Mouse (Mus musculus) limb, embryonic 10.5 days (tissue): ENCODE measurements around the gene Nsl1. TPM values are rescaled to one million over a fixed set of nuclear protein-coding genes. Genes with fewer than 3 reads are reported as not detected.

Experiments
- DNase-seq: peaks from one replicate; pipeline ENCODE4 v3.0.0-alpha.2; 2017; ENCODE audit warnings: low spot score
- H3K27ac ChIP-seq: fragments of 300-500 bp; sonication (generic); 2 replicates; pipeline ENCODE4 v1.5.1; 2016; ENCODE audit warnings: mild to moderate bottlenecking
- H3K27me3 ChIP-seq: fragments of 300-500 bp; sonication (generic); 2 replicates; pipeline ENCODE4 v1.6.1; 2016; ENCODE audit warnings: low read depth, mild to moderate bottlenecking; ENCODE audit not compliant: poor library complexity, severe bottlenecking
- H3K36me3 ChIP-seq: fragments of 300-500 bp; sonication (generic); 2 replicates; pipeline ENCODE4 v1.6.1; 2016; ENCODE audit warnings: mild to moderate bottlenecking, moderate library complexity
- H3K4me1 ChIP-seq: fragments of 300-500 bp; sonication (generic); 2 replicates; pipeline ENCODE4 v1.6.1; 2016
- H3K4me3 ChIP-seq: fragments of 300-500 bp; sonication (generic); 2 replicates; pipeline ENCODE4 v1.5.1; 2016; ENCODE audit warnings: mild to moderate bottlenecking, moderate library complexity
- H3K9me3 ChIP-seq: fragments of 300-500 bp; sonication (generic); replicated peaks from 2 replicates; pipeline ENCODE4 v1.6.1; 2016; ENCODE audit warnings: mild to moderate bottlenecking
- WGBS: fragments of 180-500 bp; shearing (Covaris S2); methylation state at CpG from one replicate; pipeline ENCODE4 v1.1.7; 2016; 5-methylcytosine and 5-hydroxymethylcytosine counted together
- polyA plus RNA-seq: library from polyadenylated mRNA; unstranded; fragments of >200 nt; fragmentation: Nextera tagmentation; extraction: Ambion mirVana; gene quantifications from 2 replicates; pipeline ENCODE4 v1.2.1, GENCODE M21; 2016

Gene Nsl1
- polyA plus RNA-seq, 1 experiment from 2014 or later: 37.5 TPM

- WGBS: 89% methylated on average over 6 of the region's 6 CpGs
- no peak within 1 kb of the TSS for H3K4me3 ChIP-seq
- DNase-seq: no peak
These were observed 26.1 kb upstream of the Nsl1 start, which contains the start of gene Spata45 for GRCm38 (mm10) chr1:191036554-191037334. TSS of gene Spata45 (plus strand) at chr1:191036639.

GRCm38 (mm10) chr1:191037999-191038398 lies 24.8 kb upstream of the Nsl1 start:
- DNase-seq: no peak
- Histone ChIP-seq H3K27ac (no peak overlapping the region), H3K4me1 (no peaks in the 10 kb centered on the region), H3K36me3 (no peaks in the 10 kb centered on the region), H3K27me3 (no peaks in the 10 kb centered on the region), H3K9me3 (no peaks in the 10 kb centered on the region), H3K4me3 (no peak overlapping the region)
- 93% methylated on average over 4 of the region's 4 CpGs for WGBS

More at GRCm38 (mm10) chr1:191036554-191037334, 26.1 kb upstream of the Nsl1 start, which contains the start of gene Spata45:
- Histone ChIP-seq H3K4me1 (no peaks in the 10 kb centered on the region), H3K36me3 (no peaks in the 10 kb centered on the region), H3K27me3 (no peaks in the 10 kb centered on the region), H3K9me3 (no peaks in the 10 kb centered on the region), H3K27ac (no peak within 1 kb of the TSS)

- no peak for DNase-seq
- Histone ChIP-seq H3K27me3 (no peaks in the 10 kb centered on the region), H3K27ac (no peak overlapping the region)
These were observed 21.5 kb upstream of the Nsl1 start for GRCm38 (mm10) chr1:191041352-191041751.

GRCm38 (mm10) chr1:191042106-191042505 lies 20.7 kb upstream of the Nsl1 start:
- WGBS: 86% methylated on average over 5 of the region's 5 CpGs
- no peaks in the 10 kb centered on the region for H3K36me3 ChIP-seq
- no peaks in the 10 kb centered on the region for H3K9me3 ChIP-seq
- no peaks in the 10 kb centered on the region for H3K27me3 ChIP-seq
- no peak overlapping the region for H3K27ac ChIP-seq
- H3K4me3 ChIP-seq: no peak overlapping the region
- no peak for DNase-seq
- H3K4me1 ChIP-seq: no peaks in the 10 kb centered on the region

More at GRCm38 (mm10) chr1:191041352-191041751, 21.5 kb upstream of the Nsl1 start:
- H3K36me3 ChIP-seq: no peaks in the 10 kb centered on the region
- H3K4me1 ChIP-seq: no peaks in the 10 kb centered on the region
- H3K4me3 ChIP-seq: no peak overlapping the region
- no peaks in the 10 kb centered on the region for H3K9me3 ChIP-seq

GRCm38 (mm10) chr1:191042688-191043087 lies 20.1 kb upstream of the Nsl1 start:
- Histone ChIP-seq H3K9me3 (no peaks in the 10 kb centered on the region), H3K27me3 (no peaks in the 10 kb centered on the region), H3K36me3 (no peaks in the 10 kb centered on the region), H3K27ac (no peak overlapping the region), H3K4me3 (no peak overlapping the region), H3K4me1 (no peaks in the 10 kb centered on the region)
- WGBS: 74% methylated on average over 3 of the region's 3 CpGs
- no peak for DNase-seq

- 96% methylated on average over 2 of the region's 2 CpGs for WGBS
- H3K4me1 ChIP-seq: no peaks in the 10 kb centered on the region
- H3K9me3 ChIP-seq: no peaks in the 10 kb centered on the region
- no peak overlapping the region for H3K27ac ChIP-seq
- no peak overlapping the region for H3K4me3 ChIP-seq
- no peaks in the 10 kb centered on the region for H3K36me3 ChIP-seq
- H3K27me3 ChIP-seq: no peaks in the 10 kb centered on the region
- DNase-seq: no peak
These were observed 17.5 kb upstream of the Nsl1 start for GRCm38 (mm10) chr1:191045264-191045663.

- Histone ChIP-seq H3K36me3 (no peaks in the 10 kb centered on the region), H3K27ac (no peak overlapping the region), H3K4me1 (no peaks in the 10 kb centered on the region), H3K9me3 (no peaks in the 10 kb centered on the region), H3K27me3 (no peaks in the 10 kb centered on the region), H3K4me3 (no peak overlapping the region)
- DNase-seq: no peak
- 81% methylated on average over 7 of the region's 7 CpGs for WGBS
These were observed 16.5 kb upstream of the Nsl1 start for GRCm38 (mm10) chr1:191046231-191046824.

- no peaks in the 10 kb centered on the region for H3K9me3 ChIP-seq
- no peak overlapping the region for H3K4me3 ChIP-seq
- no peaks in the 10 kb centered on the region for H3K27me3 ChIP-seq
- 76% methylated on average over 3 of the region's 3 CpGs for WGBS
- H3K27ac ChIP-seq: no peak overlapping the region
- no peaks in the 10 kb centered on the region for H3K4me1 ChIP-seq
- peaks cover 3% of the 10 kb centered on the region; the same call in 1 of the 2 replicates for H3K36me3 ChIP-seq
- no peak for DNase-seq
These were observed 9.3 kb upstream of the Nsl1 start for GRCm38 (mm10) chr1:191053555-191053954.

GRCm38 (mm10) chr1:191054870-191055532 lies 7.8 kb upstream of the Nsl1 start:
- Histone ChIP-seq H3K4me1 (no peaks in the 10 kb centered on the region), H3K27me3 (no peaks in the 10 kb centered on the region), H3K36me3 (peaks cover 3% of the 10 kb centered on the region; the same call in 1 of the 2 replicates), H3K4me3 (no peak overlapping the region), H3K9me3 (no peaks in the 10 kb centered on the region), H3K27ac (no peak overlapping the region)
- DNase-seq: no peak
- WGBS: 79% methylated on average over 8 of the region's 8 CpGs

- Histone ChIP-seq H3K36me3 (peaks cover 3% of the 10 kb centered on the region; the same call in 1 of the 2 replicates), H3K9me3 (no peaks in the 10 kb centered on the region), H3K27me3 (no peaks in the 10 kb centered on the region), H3K27ac (no peak overlapping the region), H3K4me1 (no peaks in the 10 kb centered on the region), H3K4me3 (no peak overlapping the region)
- no peak for DNase-seq
- 79% methylated on average over 2 of the region's 2 CpGs for WGBS
These were observed 7.3 kb upstream of the Nsl1 start for GRCm38 (mm10) chr1:191055533-191055873.

- no peak overlapping the region for H3K27ac ChIP-seq
- DNase-seq: no peak
- H3K27me3 ChIP-seq: peaks cover 9% of the 10 kb centered on the region
- H3K36me3 ChIP-seq: peaks cover 3% of the 10 kb centered on the region; the same call in 1 of the 2 replicates
- H3K4me1 ChIP-seq: peaks cover 7% of the 10 kb centered on the region
- 70% methylated on average over 3 of the region's 3 CpGs for WGBS
- H3K4me3 ChIP-seq: no peak overlapping the region
- no peaks in the 10 kb centered on the region for H3K9me3 ChIP-seq
These were observed 5.4 kb upstream of the Nsl1 start for GRCm38 (mm10) chr1:191057461-191057860.

GRCm38 (mm10) chr1:191062241-191062780 lies 501 bp upstream of the Nsl1 start:
- H3K9me3 ChIP-seq: no peaks in the 10 kb centered on the region
- H3K27me3 ChIP-seq: peaks cover 9% of the 10 kb centered on the region
- H3K4me3 ChIP-seq: peak overlapping the region; percentile 97
- peaks cover 30% of the 10 kb centered on the region for H3K36me3 ChIP-seq
- H3K4me1 ChIP-seq: peaks cover 26% of the 10 kb centered on the region
- 5% methylated on average over 15 of the region's 15 CpGs for WGBS
- peak overlapping the region; percentile 94 for H3K27ac ChIP-seq
- DNase-seq: no peak

GRCm38 (mm10) chr1:191063700-191064099 lies 888 bp downstream of the Nsl1 start:
- 62% methylated on average over 9 of the region's 9 CpGs for WGBS
- peaks cover 9% of the 10 kb centered on the region for H3K27me3 ChIP-seq
- peak overlapping the region; percentile 94 for H3K27ac ChIP-seq
- H3K4me1 ChIP-seq: peaks cover 26% of the 10 kb centered on the region
- peaks cover 41% of the 10 kb centered on the region for H3K36me3 ChIP-seq
- H3K4me3 ChIP-seq: peak overlapping the region; percentile 97
- DNase-seq: no peak
- no peaks in the 10 kb centered on the region for H3K9me3 ChIP-seq
